12 mouse cellular contexts compared by ENCODE assay signal in genomic region chr8:126162748-126163371, GRCm38 (mm10).
A peak's percentile ranks its signal among the peaks of the same experiment; 100 is the strongest.
DNase-seq lines count a peak whose midpoint lies in the region; ATAC-seq and TF ChIP-seq lines count a peak whose summit lies in the region.
"Had no signal": no experiment of that assay in that cellular context is flagged by ENCODE, and none has a peak within 500 bp of the region (broad histone marks: within the 10 kb centered on the region; RNA-seq: fewer than 3 reads in every experiment).

No protein-coding gene starts in this region.

- H3K4me3 ChIP-seq in hindbrain, embryonic 15.5 days = no peak overlapping the region
- H3K4me3 ChIP-seq in kidney, embryonic 16.5 days (ENCODE audit: low read length) = no peak overlapping the region
- H3K4me3 ChIP-seq: gastrocnemius, adult 2 months; liver, embryonic 15.5 days; neural tube, embryonic 12.5 days had no signal

- TF ChIP-seq POLR2A in brain, embryonic 14.5 days (IDR thresholded peaks at IDR 0.05; ENCODE audit: borderline replicate concordance, extremely low read depth, insufficient read depth, insufficient read length, poor library complexity, severe bottlenecking) = no peak

- peak overlapping the region; percentile 73 for H3K27ac ChIP-seq in hindbrain, embryonic 15.5 days (replicated peaks)
- H3K27ac ChIP-seq in kidney, embryonic 16.5 days (ENCODE audit: low read length) = no peak overlapping the region
- H3K27ac ChIP-seq: gastrocnemius, adult 2 months; liver, embryonic 15.5 days; neural tube, embryonic 12.5 days had no signal

- peaks cover 41% of the 10 kb centered on the region for H3K4me1 ChIP-seq in hindbrain, embryonic 15.5 days (replicated peaks)
- no peaks in the 10 kb centered on the region for H3K4me1 ChIP-seq in kidney, embryonic 16.5 days (ENCODE audit: insufficient read depth, low read length)

- H3K9ac ChIP-seq in hindbrain, embryonic 15.5 days = no peak overlapping the region
- H3K9ac ChIP-seq in kidney, embryonic 16.5 days (replicated peaks; ENCODE audit: low read length) = no peak overlapping the region
- H3K9ac ChIP-seq: liver, embryonic 15.5 days; neural tube, embryonic 12.5 days had no signal

- H3K9me3 ChIP-seq in hindbrain, embryonic 15.5 days = no peaks in the 10 kb centered on the region
- no peaks in the 10 kb centered on the region for H3K9me3 ChIP-seq in kidney, embryonic 16.5 days (ENCODE audit: low read length)
- H3K9me3 ChIP-seq: liver, embryonic 15.5 days; neural tube, embryonic 12.5 days had no signal

- H3K27me3 ChIP-seq in hindbrain, embryonic 15.5 days = no peaks in the 10 kb centered on the region
- no peaks in the 10 kb centered on the region for H3K27me3 ChIP-seq in kidney, embryonic 16.5 days (ENCODE audit: insufficient read depth, low read length)
- H3K27me3 ChIP-seq: liver, embryonic 15.5 days; neural tube, embryonic 12.5 days had no signal

- 0 out of 2 replicates have a peak overlapping the region, but pooled peaks have one; percentile 13 for H3K4me2 ChIP-seq in hindbrain, embryonic 15.5 days
- no peak overlapping the region for H3K4me2 ChIP-seq in kidney, embryonic 16.5 days (replicated peaks; ENCODE audit: low read depth, low read length)
- H3K4me2 ChIP-seq: liver, embryonic 15.5 days; neural tube, embryonic 12.5 days had no signal

- intact Hi-C loops in left cerebral cortex, postnatal 36 days (cut with DNase I) = no loop called here

- ATAC-seq in hindbrain, embryonic 15.5 days (ENCODE audit: low FRiP score, low read depth) = peak; percentile 55
- ATAC-seq in kidney, embryonic 16.5 days (ENCODE audit: low FRiP score, low TSS enrichment) = no peak

- 21% methylated on average over 11 of the region's 11 CpGs for WGBS in hindbrain, embryonic 15.5 days
- 22% methylated on average over 11 of the region's 11 CpGs for WGBS in kidney, embryonic 16.5 days

- DNase-seq in brain, embryonic 14.5 days (ENCODE audit: low read depth) = peak; percentile 86
- DNase-seq in cerebellum, postnatal 36 days = peak; percentile 82 to 87
- peak; percentile 78 to 79 for DNase-seq in left cerebral cortex, postnatal 36 days (ENCODE audit: low spot score in 2 of 2)
- no peak for DNase-seq in lung, postnatal 25 days (ENCODE audit: low spot score)
- no peak for DNase-seq in adrenal gland, postnatal 10 days
- DNase-seq in thymus, postnatal 10 days (ENCODE audit: low spot score in 2 of 2) = no peak
- DNase-seq: gastrocnemius, adult 2 months; thymus, postnatal 25 days had no signal

- no peak for TF ChIP-seq CTCF in brain, embryonic 14.5 days (IDR thresholded peaks at IDR 0.05; ENCODE audit: borderline replicate concordance, extremely low read depth, insufficient read depth, insufficient read length)

- no peaks in the 10 kb centered on the region for H3K36me3 ChIP-seq in hindbrain, embryonic 15.5 days
- no peaks in the 10 kb centered on the region for H3K36me3 ChIP-seq in kidney, embryonic 16.5 days (ENCODE audit: insufficient read depth, low read length)
- H3K36me3 ChIP-seq: liver, embryonic 15.5 days; neural tube, embryonic 12.5 days had no signal

Comparison
In these comparisons a context has a peak if more than half of its experiments do, and no peak if none do; other contexts are left out.
1. DNase-seq: peak in brain, embryonic 14.5 days (single experiment), cerebellum, postnatal 36 days (2 of 2) and left cerebral cortex, postnatal 36 days (2 of 2); none in lung, postnatal 25 days (single experiment), adrenal gland, postnatal 10 days (single experiment) and thymus, postnatal 10 days (0 of 2).